Mouse (Mus musculus) kidney, adult 2 months (tissue): ENCODE measurements at regions not wholly inside any gene's neighbourhood (a gene's known extent, or its start where the extent isn't known, plus 50 kb on each side); places are given as distances from the start of the nearest gene placed in this dataset.

Source experiments
- CTCF ChIP-seq: fragments of 200-500 bp; conservative IDR thresholded peaks from 2 replicates; pipeline ENCODE4 v1.5.1; 2011; ENCODE audit warnings: low read depth, mild to moderate bottlenecking, control low read depth, low read length, moderate library complexity, mixed read lengths; ENCODE audit not compliant: insufficient read depth, insufficient read length
- POLR2A ChIP-seq: fragments of 200-500 bp; IDR thresholded peaks from one replicate; pipeline ENCODE4 v1.6.1; 2011; ENCODE audit warnings: low read depth, low read length, control low read depth

- TF ChIP-seq POLR2A (no peak), CTCF (no peak)
These were observed 514.4 kb downstream of the 1700129C05Rik start for GRCm38 (mm10) chr14:58628266-58628665.
